Mouse (Mus musculus) thymus, adult 2 months (tissue): ENCODE measurements around the gene Zfp273.

Experiments
- CTCF ChIP-seq: fragments of 200-500 bp; IDR thresholded peaks from 2 replicates; pipeline ENCODE4 v1.5.1; 2012; ENCODE audit warnings: mild to moderate bottlenecking, control low read depth, low read length, moderate library complexity, borderline replicate concordance; ENCODE audit not compliant: control insufficient read depth, poor library complexity, insufficient read depth; ENCODE audit errors: extremely low read depth
- POLR2A ChIP-seq: fragments of 200-500 bp; IDR thresholded peaks from 2 replicates; pipeline ENCODE4 v1.6.1; 2012; ENCODE audit warnings: mild to moderate bottlenecking, low read length, control low read depth, moderate library complexity; ENCODE audit not compliant: control insufficient read depth, poor library complexity, insufficient read depth; ENCODE audit errors: extremely low read depth

DNA sequence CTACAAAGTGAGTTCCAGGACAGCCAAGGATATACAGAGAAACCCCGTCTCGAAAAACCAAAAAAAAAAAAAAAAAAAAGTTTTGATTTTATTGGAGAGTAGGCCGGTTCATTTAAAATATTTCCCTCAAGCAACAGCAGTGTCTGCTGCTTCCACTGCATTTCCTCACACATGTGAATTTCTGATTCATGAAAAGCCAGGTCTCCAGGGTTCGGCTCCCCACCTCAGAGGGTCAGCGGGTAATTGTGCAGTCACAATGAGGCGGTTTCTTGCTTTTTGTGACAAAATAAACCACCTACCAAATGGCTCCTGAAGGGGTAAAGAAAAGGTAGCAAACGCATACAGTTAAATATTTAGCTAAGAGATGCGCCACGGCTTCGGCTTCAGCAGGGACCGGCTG, 49.5 kb downstream of the Zfp273 start, which contains the start of gene BC048507:
- TF ChIP-seq POLR2A, result no peak
- TF ChIP-seq CTCF, result no peak
